Mouse (Mus musculus) MEL (cell line): Measurements from ENCODE around the gene Sox10. TPM values are rescaled to one million over a fixed set of nuclear protein-coding genes. Genes with fewer than 3 reads are reported as not detected.

Source experiments
- DNase-seq: peaks from one replicate; pipeline ENCODE4 v3.0.0; 2011; ENCODE audit warnings: low read depth, low spot score
- H3K27ac ChIP-seq: 2 replicates; pipeline ENCODE4 v1.5.1; 2012; ENCODE audit warnings: low read depth, mild to moderate bottlenecking, control low read depth, low read length, moderate library complexity; ENCODE audit not compliant: control insufficient read depth
- H3K27me3 ChIP-seq, 2 experiments: fragments of 150-350 bp in 1 of 2; sonication (generic) in 1 of 2; 2 replicates each; pipeline ENCODE4 v1.6.1; 2012; ENCODE audit warnings: low read length in 2 of 2, mild to moderate bottlenecking in 2 of 2, improper control_type of control experiment in 1 of 2, moderate library complexity in 1 of 2; ENCODE audit not compliant: insufficient read depth in 2 of 2, control insufficient read depth in 1 of 2
- H3K36me3 ChIP-seq, 2 experiments: 2 replicates each; pipeline ENCODE4 v1.6.1; 2012 to 2014; ENCODE audit warnings: low read length in 2 of 2, improper control_type of control experiment in 1 of 2, inconsistent platforms in 1 of 2, mild to moderate bottlenecking in 1 of 2; ENCODE audit not compliant: insufficient read depth in 2 of 2, control insufficient read depth in 1 of 2
- H3K4me1 ChIP-seq, 2 experiments: fragments of 150-350 bp in 1 of 2; sonication (generic) in 1 of 2; 2 replicates each; pipeline ENCODE4 v1.6.1; 2012; ENCODE audit warnings: low read length in 2 of 2, improper control_type of control experiment in 1 of 2, mild to moderate bottlenecking in 1 of 2; ENCODE audit not compliant: insufficient read depth in 2 of 2, control insufficient read depth in 1 of 2
- H3K4me3 ChIP-seq, 2 experiments: fragments of 150-350 bp in 1 of 2; sonication (generic) in 1 of 2; 2 replicates each; pipeline ENCODE4 v1.5.1; 2012; ENCODE audit warnings: low read depth in 2 of 2, low read length in 2 of 2, mild to moderate bottlenecking in 2 of 2, moderate library complexity in 2 of 2, control low read depth in 1 of 2, improper control_type of control experiment in 1 of 2; ENCODE audit not compliant: control insufficient read depth in 1 of 2, insufficient read depth in 1 of 2
- H3K79me2 ChIP-seq: 2 replicates; pipeline ENCODE4 v1.6.1; 2012; ENCODE audit warnings: mild to moderate bottlenecking, low read length, moderate library complexity; ENCODE audit not compliant: control insufficient read depth, poor library complexity, insufficient read depth
- H3K9ac ChIP-seq: 2 replicates; pipeline ENCODE4 v1.6.1; 2012; ENCODE audit warnings: low read depth, mild to moderate bottlenecking, control low read depth, low read length, moderate library complexity; ENCODE audit not compliant: control insufficient read depth, poor library complexity, severe bottlenecking
- H3K9me3 ChIP-seq: fragments of 150-350 bp; sonication (generic); replicated peaks from 2 replicates; pipeline ENCODE4 v1.6.1; 2012; ENCODE audit warnings: mild to moderate bottlenecking, low read length, improper control_type of control experiment, moderate library complexity; ENCODE audit not compliant: insufficient read depth
- BHLHE40 ChIP-seq: IDR thresholded peaks from 2 replicates; pipeline ENCODE4 v1.6.1; 2012; ENCODE audit warnings: low read depth, mild to moderate bottlenecking, inconsistent platforms, low read length, improper control_type of control experiment, borderline replicate concordance
- CHD1 ChIP-seq: IDR thresholded peaks from 2 replicates; pipeline ENCODE4 v1.6.1; 2012; ENCODE audit warnings: low read depth, mild to moderate bottlenecking, inconsistent platforms, low read length, improper control_type of control experiment
- CHD2 ChIP-seq: IDR thresholded peaks from 2 replicates; pipeline ENCODE4 v1.6.1; 2011; ENCODE audit warnings: low read length, improper control_type of control experiment
- CTCF ChIP-seq, 3 experiments: IDR thresholded peaks in 2 of 3; conservative IDR thresholded peaks in 1 of 3; 2 replicates each; pipeline ENCODE4 v1.5.1; 2011 to 2012; ENCODE audit warnings: low read length in 3 of 3, low read depth in 2 of 3, mild to moderate bottlenecking in 2 of 3, improper control_type of control experiment in 1 of 3, inconsistent platforms in 1 of 3, mixed read lengths in 1 of 3, moderate library complexity in 1 of 3; ENCODE audit not compliant: control insufficient read depth in 1 of 3, insufficient read depth in 1 of 3, poor library complexity in 1 of 3, severe bottlenecking in 1 of 3
- ELF1 ChIP-seq: IDR thresholded peaks from 2 replicates; pipeline ENCODE4 v1.6.1; 2014; ENCODE audit warnings: low read depth, mild to moderate bottlenecking, inconsistent platforms, low read length, improper control_type of control experiment, moderate library complexity
- EP300 ChIP-seq, 2 experiments: IDR thresholded peaks; 2 replicates each; pipeline ENCODE4 v1.6.1; 2011; ENCODE audit warnings: improper control_type of control experiment in 2 of 2, low read length in 2 of 2, low read depth in 1 of 2, mild to moderate bottlenecking in 1 of 2
- ETS1 ChIP-seq: IDR thresholded peaks from 2 replicates; pipeline ENCODE4 v1.6.1; 2012; ENCODE audit warnings: low read depth, mild to moderate bottlenecking, inconsistent platforms, low read length, improper control_type of control experiment, moderate library complexity
- GABPA ChIP-seq: IDR thresholded peaks from 2 replicates; pipeline ENCODE4 v1.6.1; 2012; ENCODE audit warnings: low read depth, mild to moderate bottlenecking, inconsistent platforms, low read length, improper control_type of control experiment, moderate library complexity
- GATA1 ChIP-seq: IDR thresholded peaks from 2 replicates; pipeline ENCODE4 v1.6.1; 2011; ENCODE audit warnings: low read depth, low read length, improper control_type of control experiment
- HCFC1 ChIP-seq: IDR thresholded peaks from 2 replicates; pipeline ENCODE4 v1.6.1; 2012; ENCODE audit warnings: low read depth, mild to moderate bottlenecking, inconsistent platforms, low read length, improper control_type of control experiment, moderate library complexity
- JUND ChIP-seq: IDR thresholded peaks from 2 replicates; pipeline ENCODE4 v1.6.1; 2011; ENCODE audit warnings: low read depth, mild to moderate bottlenecking, improper control_type of control experiment, low read length
- KAT2A ChIP-seq: conservative IDR thresholded peaks from 2 replicates; pipeline ENCODE4 v1.6.1; 2012; ENCODE audit warnings: low read depth, low read length, improper control_type of control experiment, inconsistent platforms
- MAX ChIP-seq: IDR thresholded peaks from 2 replicates; pipeline ENCODE4 v1.6.1; 2011; ENCODE audit warnings: low read length, improper control_type of control experiment
- MAZ ChIP-seq: IDR thresholded peaks from 2 replicates; pipeline ENCODE4 v1.6.1; 2012; ENCODE audit warnings: low read depth, mild to moderate bottlenecking, inconsistent platforms, low read length, improper control_type of control experiment
- MEF2A ChIP-seq: IDR thresholded peaks from 2 replicates; pipeline ENCODE4 v1.6.1; 2014; ENCODE audit warnings: low read depth, mild to moderate bottlenecking, inconsistent platforms, low read length, improper control_type of control experiment; ENCODE audit not compliant: poor library complexity, insufficient replicate concordance, severe bottlenecking; ENCODE audit errors: extremely low read depth
- MXI1 ChIP-seq: IDR thresholded peaks from 2 replicates; pipeline ENCODE4 v1.6.1; 2011; ENCODE audit warnings: mild to moderate bottlenecking, low read depth, low read length, improper control_type of control experiment
- MYB ChIP-seq: IDR thresholded peaks from 2 replicates; pipeline ENCODE4 v1.6.1; 2011; ENCODE audit warnings: mild to moderate bottlenecking, low read depth, low read length, improper control_type of control experiment
- MYC ChIP-seq: IDR thresholded peaks from 2 replicates; pipeline ENCODE4 v1.6.1; 2011; ENCODE audit warnings: low read depth, mild to moderate bottlenecking, low read length, improper control_type of control experiment, moderate library complexity
- NELFE ChIP-seq: IDR thresholded peaks from 2 replicates; pipeline ENCODE4 v1.6.1; 2011; ENCODE audit warnings: low read depth, low read length, improper control_type of control experiment
- NRF1 ChIP-seq: IDR thresholded peaks from 2 replicates; pipeline ENCODE4 v1.6.1; 2014; ENCODE audit warnings: low read depth, mild to moderate bottlenecking, inconsistent platforms, low read length, improper control_type of control experiment, moderate library complexity; ENCODE audit not compliant: poor library complexity, insufficient read depth, severe bottlenecking
- POLR2A ChIP-seq, 2 experiments: IDR thresholded peaks; 2 replicates each; pipeline ENCODE4 v1.6.1; 2011 to 2012; ENCODE audit warnings: low read length in 2 of 2, mild to moderate bottlenecking in 2 of 2, control low read depth in 1 of 2, improper control_type of control experiment in 1 of 2, low read depth in 1 of 2, moderate library complexity in 1 of 2; ENCODE audit not compliant: control insufficient read depth in 1 of 2, insufficient read depth in 1 of 2, poor library complexity in 1 of 2
- POLR2AphosphoS2 ChIP-seq: IDR thresholded peaks from 2 replicates; pipeline ENCODE4 v1.6.1; 2011; ENCODE audit warnings: low read length, improper control_type of control experiment
- POLR2AphosphoS5 ChIP-seq: IDR thresholded peaks from 2 replicates; pipeline ENCODE4 v1.6.1; 2012; ENCODE audit warnings: low read depth, borderline replicate concordance, mild to moderate bottlenecking, inconsistent platforms, low read length, moderate library complexity, mixed read lengths
- RAD21 ChIP-seq: IDR thresholded peaks from 2 replicates; pipeline ENCODE4 v1.6.1; 2011; ENCODE audit warnings: mild to moderate bottlenecking, low read depth, low read length, improper control_type of control experiment
- RCOR1 ChIP-seq: IDR thresholded peaks from 2 replicates; pipeline ENCODE4 v1.6.1; 2012; ENCODE audit warnings: low read depth, mild to moderate bottlenecking, inconsistent platforms, low read length, improper control_type of control experiment
- SIN3A ChIP-seq: IDR thresholded peaks from 2 replicates; pipeline ENCODE4 v1.6.1; 2012; ENCODE audit warnings: low read length, improper control_type of control experiment, inconsistent platforms
- SMC3 ChIP-seq: IDR thresholded peaks from 2 replicates; pipeline ENCODE4 v1.6.1; 2011; ENCODE audit warnings: low read depth, low read length, improper control_type of control experiment
- TAL1 ChIP-seq: IDR thresholded peaks from 2 replicates; pipeline ENCODE4 v1.6.1; 2012; ENCODE audit warnings: mild to moderate bottlenecking, inconsistent platforms, low read length, moderate library complexity, mixed read lengths
- TBP ChIP-seq: IDR thresholded peaks from 2 replicates; pipeline ENCODE4 v1.8.0; 2011; ENCODE audit warnings: low read depth, low read length, improper control_type of control experiment
- TCF12 ChIP-seq: IDR thresholded peaks from 2 replicates; pipeline ENCODE4 v1.6.1; 2014; ENCODE audit warnings: low read depth, mild to moderate bottlenecking, inconsistent platforms, low read length, improper control_type of control experiment, moderate library complexity
- UBTF ChIP-seq: IDR thresholded peaks from 2 replicates; pipeline ENCODE4 v1.6.1; 2012; ENCODE audit warnings: low read depth, mild to moderate bottlenecking, inconsistent platforms, low read length, improper control_type of control experiment, moderate library complexity, borderline replicate concordance; ENCODE audit not compliant: insufficient read depth
- USF1 ChIP-seq: IDR thresholded peaks from 2 replicates; pipeline ENCODE4 v1.6.1; 2014; ENCODE audit warnings: low read depth, mild to moderate bottlenecking, inconsistent platforms, low read length, improper control_type of control experiment, moderate library complexity
- USF2 ChIP-seq, 2 experiments: IDR thresholded peaks; 2 replicates each; pipeline ENCODE4 v1.6.1; 2011 to 2012; ENCODE audit warnings: improper control_type of control experiment in 2 of 2, low read length in 2 of 2, borderline replicate concordance in 1 of 2, inconsistent platforms in 1 of 2, low read depth in 1 of 2, mild to moderate bottlenecking in 1 of 2; ENCODE audit not compliant: insufficient read depth in 1 of 2
- ZKSCAN1 ChIP-seq: IDR thresholded peaks from 2 replicates; pipeline ENCODE4 v1.6.1; 2012; ENCODE audit warnings: low read depth, mild to moderate bottlenecking, inconsistent platforms, low read length, improper control_type of control experiment, moderate library complexity
- ZMIZ1 ChIP-seq: IDR thresholded peaks from 2 replicates; pipeline ENCODE4 v1.6.1; 2012; ENCODE audit warnings: low read depth, mild to moderate bottlenecking, inconsistent platforms, low read length, improper control_type of control experiment, moderate library complexity
- ZNF384 ChIP-seq: IDR thresholded peaks from 2 replicates; pipeline ENCODE4 v1.6.1; 2012; ENCODE audit warnings: low read depth, mild to moderate bottlenecking, inconsistent platforms, low read length, improper control_type of control experiment
- polyA plus RNA-seq, 2 experiments: library from polyadenylated mRNA; stranded (reverse) in 1 of 2; unstranded in 1 of 2; fragments of >175 nt in 1 of 2; fragments of >200 nt in 1 of 2; gene quantifications; 2 replicates each; pipeline versions ENCODE4 v1.2.1 to v1.2.4; 2012; ENCODE audit warnings: low replicate concordance in 2 of 2, low read depth in 1 of 2; ENCODE audit not compliant: insufficient read length in 2 of 2, insufficient read depth in 1 of 2, missing spikeins in 1 of 2
- total RNA-seq: library from RNA; depleted of rRNA; stranded (reverse); fragments of 300-350 nt; gene quantifications from 2 replicates; pipeline ENCODE4 v1.2.3, GENCODE M21; 2012

Sox10 gene
- total and polyA plus RNA-seq, 3 experiments = not detected

DNA sequence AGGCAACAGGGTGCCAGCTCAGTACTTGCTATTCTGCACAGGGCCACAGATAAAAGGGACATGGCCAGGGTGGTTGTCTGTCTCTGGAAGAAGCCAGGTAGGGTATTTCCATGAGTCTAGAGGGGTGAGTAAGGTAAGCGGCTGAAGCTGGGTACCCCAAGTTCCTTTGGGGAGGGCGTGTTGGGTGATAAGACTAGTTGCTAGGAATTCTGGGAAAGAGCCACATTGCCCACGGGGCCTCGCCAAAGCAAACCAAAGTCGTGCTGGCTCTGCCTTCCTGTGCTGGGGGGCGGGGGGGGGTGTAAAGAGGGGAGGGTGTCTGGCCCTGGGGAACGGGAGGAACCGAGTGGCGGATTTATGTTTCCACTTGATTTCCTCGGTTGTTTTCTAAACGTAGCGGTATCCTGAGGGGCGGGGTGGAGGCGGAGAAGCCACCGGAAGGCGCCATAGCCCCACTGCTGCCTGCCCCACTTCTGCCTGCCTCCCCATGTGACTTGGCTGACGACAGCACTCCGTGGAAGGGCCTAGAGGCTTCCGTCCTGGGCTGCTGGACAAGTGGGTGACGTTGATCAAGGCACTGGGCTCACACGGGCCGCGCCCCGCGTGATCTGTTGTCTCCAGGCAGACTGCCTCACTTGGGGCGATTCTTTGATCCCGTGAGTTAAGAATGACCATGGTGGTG lies 43.9 kb upstream of the Sox10 start:
- H3K27me3 ChIP-seq = no peaks in the 10 kb centered on the region
- TF ChIP-seq POLR2AphosphoS2 (peak; percentile 85), SMC3 (no peak), MAX (peak; percentile 88), UBTF (no peak), USF2 (IDR thresholded peaks at IDR 0.05; ENCODE audit: borderline replicate concordance in 1 of 2, insufficient read depth in 1 of 2, low read depth in 1 of 2, low read length in 2 of 2) (peak in 1 of 2 experiments; percentile 53; a peak in 1 of 4 replicates), HCFC1 (peak; percentile 79), NELFE (peak; percentile 84), RCOR1 (no peak), ETS1 (peak; percentile 63; the same call in 1 of the 2 replicates), GABPA (no peak), MAZ (peak; percentile 68; the same call in 1 of the 2 replicates), NRF1 (no peak), KAT2A (no peak), POLR2A (IDR thresholded peaks at IDR 0.05; ENCODE audit: control insufficient read depth in 1 of 2, insufficient read depth in 1 of 2, low read depth in 1 of 2, low read length in 2 of 2, poor library complexity in 1 of 2) (peak; percentile 59 to 87; a peak in 3 of 4 replicates), USF1 (peak; percentile 92), GATA1 (no peak), TAL1 (no peak), EP300 (IDR thresholded peaks at IDR 0.05; ENCODE audit: low read depth in 1 of 2, low read length in 2 of 2) (no peak), BHLHE40 (peak; percentile 50; the same call in 1 of the 2 replicates), TBP (peak; percentile 70), CHD1 (no peak), MYC (peak; percentile 79), RAD21 (no peak), MEF2A (no peak), MXI1 (peak; percentile 89), POLR2AphosphoS5 (0 out of 2 replicates have a peak, but pooled peaks have one; percentile 52), ELF1 (peak; percentile 66), MYB (no peak), CHD2 (no peak), JUND (no peak), ZMIZ1 (0 out of 2 replicates have a peak, but pooled peaks have one; percentile 57), ZNF384 (no peak), ZKSCAN1 (no peak), TCF12 (peak; percentile 44), SIN3A (peak; percentile 77), CTCF (IDR thresholded peaks at IDR 0.05 in 2 of 3, conservative IDR thresholded peaks at IDR 0.05 in 1 of 3; ENCODE audit: control insufficient read depth in 1 of 3, insufficient read depth in 1 of 3, low read depth in 2 of 3, low read length in 3 of 3, poor library complexity in 1 of 3, severe bottlenecking in 1 of 3) (no peak)

More for the DNA sequence above, 43.9 kb upstream of the Sox10 start:
- peaks cover 6 to 11% of the 10 kb centered on the region in 2 experiments for H3K4me1 ChIP-seq
- H3K79me2 ChIP-seq = peaks cover 9% of the 10 kb centered on the region; the same call in 1 of the 2 replicates
- H3K36me3 ChIP-seq = peaks cover 0 to 7% of the 10 kb centered on the region in 2 experiments; a peak in 2 of 4 replicates
- H3K27ac ChIP-seq = peak overlapping the region; percentile 83
- H3K9ac ChIP-seq = peak overlapping the region; percentile 92
- peak; percentile 90 for DNase-seq
- peak overlapping the region; percentile 70 to 79 for H3K4me3 ChIP-seq
- no peaks in the 10 kb centered on the region for H3K9me3 ChIP-seq
